ENCODE assay signal across 8 mouse cellular contexts in the genomic region with DNA sequence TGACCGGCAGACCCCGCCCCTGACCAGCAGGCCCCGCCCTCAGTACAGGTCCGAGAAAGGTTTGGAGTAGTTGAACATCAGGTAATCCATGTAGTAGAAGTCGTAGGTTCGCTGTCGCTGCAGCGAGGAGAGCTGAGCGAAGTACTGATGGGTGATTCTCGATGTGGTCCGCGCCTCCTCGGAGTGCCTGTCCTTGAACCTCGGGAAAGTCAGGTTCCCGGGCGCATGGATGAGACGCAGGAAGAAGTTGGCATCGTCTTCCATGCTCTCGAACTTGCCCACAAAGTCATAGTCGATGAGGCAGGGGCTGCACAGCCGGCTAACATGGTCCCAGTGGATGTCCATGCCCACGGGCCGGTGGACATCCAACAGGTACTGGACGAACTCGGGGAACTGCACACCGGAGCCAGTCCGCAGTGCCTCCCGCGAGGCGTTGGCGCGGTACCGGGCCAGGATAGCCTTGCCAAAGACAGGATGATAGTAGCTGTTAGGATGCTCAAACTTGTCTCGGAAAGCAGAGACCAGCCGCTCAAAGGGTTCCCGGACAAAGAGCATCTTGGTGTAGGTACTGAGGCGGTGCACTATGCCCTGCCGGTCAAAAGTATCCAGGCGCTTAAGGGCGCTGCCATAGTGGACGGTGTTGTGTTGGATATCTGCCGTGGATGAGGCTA. TPM values are rescaled to one million over a fixed set of nuclear protein-coding genes. Genes with fewer than 3 reads are reported as not detected.
DNase-seq lines count a peak whose midpoint lies in the region; ATAC-seq and TF ChIP-seq lines count a peak whose summit lies in the region.

No protein-coding gene starts in this region.

- peaks cover 37% of the 10 kb centered on the region for H3K27me3 ChIP-seq in kidney, embryonic 15.5 days
- H3K27me3 ChIP-seq in embryonic facial prominence, embryonic 15.5 days = peaks cover 41% of the 10 kb centered on the region
- peaks cover 24% of the 10 kb centered on the region for H3K27me3 ChIP-seq in hindbrain, postnatal 0 days (ENCODE audit: insufficient read depth, low read length)
- H3K27me3 ChIP-seq in midbrain, postnatal 0 days (ENCODE audit: insufficient read depth, low read length) = peaks cover 19% of the 10 kb centered on the region

- no peaks in the 10 kb centered on the region for H3K9me3 ChIP-seq in kidney, embryonic 15.5 days (replicated peaks)
- no peaks in the 10 kb centered on the region for H3K9me3 ChIP-seq in embryonic facial prominence, embryonic 15.5 days (replicated peaks)
- H3K9me3 ChIP-seq in hindbrain, postnatal 0 days (ENCODE audit: low read length) = no peaks in the 10 kb centered on the region
- no peaks in the 10 kb centered on the region for H3K9me3 ChIP-seq in midbrain, postnatal 0 days (ENCODE audit: low read length)

- TF ChIP-seq POLR2A in lung, adult 2 months (IDR thresholded peaks at IDR 0.05; ENCODE audit: borderline replicate concordance, extremely low read depth, low read depth, low read length) = no peak

- H3K9ac ChIP-seq in kidney, embryonic 15.5 days = no peak overlapping the region
- no peak overlapping the region for H3K9ac ChIP-seq in embryonic facial prominence, embryonic 15.5 days
- H3K9ac ChIP-seq in hindbrain, postnatal 0 days (replicated peaks; ENCODE audit: low read length) = peak overlapping the region; percentile 31; the same call in 1 of the 2 replicates
- peak overlapping the region; percentile 36; the same call in 1 of the 2 replicates for H3K9ac ChIP-seq in midbrain, postnatal 0 days (replicated peaks; ENCODE audit: low read length, poor library complexity, severe bottlenecking)

- H3K36me3 ChIP-seq in kidney, embryonic 15.5 days = no peaks in the 10 kb centered on the region
- H3K36me3 ChIP-seq in embryonic facial prominence, embryonic 15.5 days = no peaks in the 10 kb centered on the region
- H3K36me3 ChIP-seq in hindbrain, postnatal 0 days (ENCODE audit: insufficient read depth, low read length) = no peaks in the 10 kb centered on the region
- H3K36me3 ChIP-seq in midbrain, postnatal 0 days (ENCODE audit: insufficient read depth, low read length) = no peaks in the 10 kb centered on the region

- peak overlapping the region; percentile 26 for H3K4me3 ChIP-seq in kidney, embryonic 15.5 days (replicated peaks)
- H3K4me3 ChIP-seq in embryonic facial prominence, embryonic 15.5 days (replicated peaks) = peak overlapping the region; percentile 31
- H3K4me3 ChIP-seq in hindbrain, postnatal 0 days (ENCODE audit: low read length) = peak overlapping the region; percentile 34
- peak overlapping the region; percentile 41 for H3K4me3 ChIP-seq in midbrain, postnatal 0 days (ENCODE audit: low read depth, low read length)
- no peak overlapping the region for H3K4me3 ChIP-seq in lung, adult 2 months (replicated peaks; ENCODE audit: extremely low read depth, low read depth, low read length)

- DNase-seq in kidney, postnatal 14 days = no peak
- DNase-seq in hindbrain, postnatal 0 days (ENCODE audit: low spot score) = no peak
- DNase-seq in midbrain, postnatal 0 days (ENCODE audit: low spot score) = no peak
- DNase-seq in embryo, embryonic 10.5 days (ENCODE audit: low spot score) = no peak
- no peak for DNase-seq in gastrocnemius, adult 18-20 months (ENCODE audit: low spot score)
- no peak for DNase-seq in lung, adult 2 months

- no peak overlapping the region for H3K27ac ChIP-seq in kidney, embryonic 15.5 days
- H3K27ac ChIP-seq in embryonic facial prominence, embryonic 15.5 days (replicated peaks) = no peak overlapping the region
- H3K27ac ChIP-seq in hindbrain, postnatal 0 days = no peak overlapping the region
- no peak overlapping the region for H3K27ac ChIP-seq in midbrain, postnatal 0 days (ENCODE audit: low read depth, low read length)

- WGBS in kidney, embryonic 15.5 days = 18% methylated on average over 42 of the region's 42 CpGs
- WGBS in embryonic facial prominence, embryonic 15.5 days = 13% methylated on average over 42 of the region's 42 CpGs
- WGBS in hindbrain, postnatal 0 days = 17% methylated on average over 42 of the region's 42 CpGs
- WGBS in midbrain, postnatal 0 days = 16% methylated on average over 42 of the region's 42 CpGs
- 24% methylated on average over 42 of the region's 42 CpGs for WGBS in lung, adult 2 months

- no peak for TF ChIP-seq CTCF in hindbrain, postnatal 0 days (IDR thresholded peaks at IDR 0.05; ENCODE audit: low read depth)
- TF ChIP-seq CTCF in midbrain, postnatal 0 days (IDR thresholded peaks at IDR 0.05) = no peak
- no peak for TF ChIP-seq CTCF in lung, adult 2 months (IDR thresholded peaks at IDR 0.05; ENCODE audit: insufficient read depth, low read length)

- peaks cover 22% of the 10 kb centered on the region for H3K4me1 ChIP-seq in kidney, embryonic 15.5 days
- peaks cover 12% of the 10 kb centered on the region for H3K4me1 ChIP-seq in embryonic facial prominence, embryonic 15.5 days
- H3K4me1 ChIP-seq in hindbrain, postnatal 0 days (ENCODE audit: insufficient read depth, low read length) = no peaks in the 10 kb centered on the region
- no peaks in the 10 kb centered on the region for H3K4me1 ChIP-seq in midbrain, postnatal 0 days (ENCODE audit: insufficient read depth, low read length)
- H3K4me1 ChIP-seq in lung, adult 2 months (ENCODE audit: control insufficient read depth, insufficient read depth, low read length) = 0 out of 2 replicates have a peak, but pooled peaks cover 2% of the 10 kb centered on the region

- no peak for ATAC-seq in kidney, embryonic 15.5 days (replicated peaks; ENCODE audit: low FRiP score)
- ATAC-seq in embryonic facial prominence, embryonic 15.5 days (ENCODE audit: insufficient number of reproducible peaks, low FRiP score, low TSS enrichment, low read depth) = no peak
- ATAC-seq in hindbrain, postnatal 0 days = no peak
- no peak for ATAC-seq in midbrain, postnatal 0 days (ENCODE audit: low FRiP score)

- peak overlapping the region; percentile 50 for H3K4me2 ChIP-seq in kidney, embryonic 15.5 days
- H3K4me2 ChIP-seq in embryonic facial prominence, embryonic 15.5 days (replicated peaks) = peak overlapping the region; percentile 54
- H3K4me2 ChIP-seq in hindbrain, postnatal 0 days (ENCODE audit: low read depth, low read length) = peak overlapping the region; percentile 60
- peak overlapping the region; percentile 73 for H3K4me2 ChIP-seq in midbrain, postnatal 0 days (ENCODE audit: low read depth, low read length, poor library complexity, severe bottlenecking)

RNA-seq across cellular contexts. Expression of gene Kctd15, which starts 18.7 kb away (rescaled TPM):
- 33.4 and 37.0 TPM in 2 replicates for polyA plus RNA-seq in kidney, embryonic 15.5 days (2015; fragmentation: Nextera tagmentation; extraction: Ambion mirVana)
- polyA plus RNA-seq in embryonic facial prominence, embryonic 15.5 days (2015; fragmentation: Nextera tagmentation; extraction: Ambion mirVana) = 37.7 and 39.1 TPM in 2 replicates
- total RNA-seq in hindbrain, postnatal 0 days (2014; rRNA removed) = 58.7 and 59.7 TPM in 2 replicates
- polyA plus RNA-seq in hindbrain, postnatal 0 days (2015; fragmentation: Nextera tagmentation; extraction: Ambion mirVana) = 12.6 and 13.2 TPM in 2 replicates
- 61.3 and 69.1 TPM in 2 replicates for total RNA-seq in midbrain, postnatal 0 days (2014; rRNA removed)
- 15.0 and 15.7 TPM in 2 replicates for polyA plus RNA-seq in midbrain, postnatal 0 days (2015; fragmentation: Nextera tagmentation; extraction: Ambion mirVana)
- 10 to 100 TPM; 45.8 to 49.0 TPM for total RNA-seq in gastrocnemius, adult 18-20 months (2021)
- polyA plus RNA-seq in lung, adult 2 months (2012; rRNA removed) = 25.1 and 27.5 TPM in 2 replicates

Comparison
In these comparisons a context has a peak if more than half of its experiments do, and no peak if none do; other contexts are left out.
1. H3K9ac ChIP-seq: peak in hindbrain, postnatal 0 days (single experiment) and midbrain, postnatal 0 days (single experiment); none in kidney, embryonic 15.5 days (single experiment) and embryonic facial prominence, embryonic 15.5 days (single experiment).
2. Peak in every context shown above with its lines, with median percentiles within 50 percentile points of each other: H3K4me2 ChIP-seq.